Mouse (Mus musculus): ENCODE results near the gene Morn3. TPM values are rescaled to one million over a fixed set of nuclear protein-coding genes. Genes with fewer than 3 reads are reported as not detected.

The Morn3 gene
- total and polyA plus RNA-seq, 3 experiments, result not detected

GRCm38 (mm10) chr5:123038115-123038514 lies 8.7 kb downstream of the Morn3 start:
- Histone ChIP-seq H3K4me1 (ENCODE audit: insufficient read depth, low read depth, low read length) (peaks cover 29% of the 10 kb centered on the region), H3K9me3 (replicated peaks) (no peaks in the 10 kb centered on the region), H3K36me3 (replicated peaks) (no peaks in the 10 kb centered on the region), H3K4me3 (ENCODE audit: low read depth, low read length) (no peak overlapping the region), H3K27me3 (ENCODE audit: insufficient read depth, low read length) (peaks cover 13% of the 10 kb centered on the region)
- ATAC-seq (ENCODE audit: extremely low read depth, insufficient number of reproducible peaks, low FRiP score, poor library complexity, severe bottlenecking) (no peak), DNase-seq (ENCODE audit: low spot score) (no peak)
- no peak for TF ChIP-seq GATA2 (IDR thresholded peaks at IDR 0.05; ENCODE audit: borderline replicate concordance, low read depth, low read length)
- no peak for TF ChIP-seq GATA1 (IDR thresholded peaks at IDR 0.05; ENCODE audit: borderline replicate concordance, low read length)
- no peak for TF ChIP-seq POLR2AphosphoS5 (IDR thresholded peaks at IDR 0.05; ENCODE audit: insufficient replicate concordance, low read depth, low read length)
- TF ChIP-seq TAL1 (conservative IDR thresholded peaks at IDR 0.05; ENCODE audit: low read depth, low read length), result no peak
- no peak for TF ChIP-seq CTCF (IDR thresholded peaks at IDR 0.05; ENCODE audit: low read depth, low read length)

DNA sequence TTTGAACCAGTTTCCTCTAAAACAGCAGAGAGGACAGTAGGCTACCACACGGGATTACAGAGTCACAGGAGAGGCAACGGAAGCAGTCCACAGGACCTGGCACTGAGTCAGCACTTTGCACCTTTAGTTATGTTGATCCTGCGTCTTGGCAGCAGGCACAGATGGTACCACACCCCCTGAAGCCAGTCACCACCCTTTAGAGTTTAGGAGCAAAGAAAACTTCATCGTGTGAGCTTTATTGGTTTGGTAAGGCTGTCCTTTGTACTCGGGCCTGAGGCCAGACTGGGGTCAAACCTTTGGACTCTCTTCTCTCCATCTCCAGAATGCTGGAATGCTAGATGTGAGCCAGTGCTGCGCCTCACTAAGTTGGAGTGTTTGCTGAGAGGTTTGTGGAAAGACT lies 11.3 kb downstream of the Morn3 start:
- no peaks in the 10 kb centered on the region for H3K9me3 ChIP-seq (replicated peaks)
- H3K36me3 ChIP-seq (replicated peaks), result peaks cover 14% of the 10 kb centered on the region
- H3K27me3 ChIP-seq (ENCODE audit: insufficient read depth, low read length), result peaks cover 5% of the 10 kb centered on the region
- no peak for TF ChIP-seq CTCF (IDR thresholded peaks at IDR 0.05; ENCODE audit: low read depth, low read length)
- no peak for TF ChIP-seq GATA1 (IDR thresholded peaks at IDR 0.05; ENCODE audit: borderline replicate concordance, low read length)
- TF ChIP-seq TAL1 (conservative IDR thresholded peaks at IDR 0.05; ENCODE audit: low read depth, low read length), result no peak
- TF ChIP-seq POLR2AphosphoS5 (IDR thresholded peaks at IDR 0.05; ENCODE audit: insufficient replicate concordance, low read depth, low read length), result no peak
- no peak for TF ChIP-seq GATA2 (IDR thresholded peaks at IDR 0.05; ENCODE audit: borderline replicate concordance, low read depth, low read length)
- no peak for ATAC-seq (ENCODE audit: extremely low read depth, insufficient number of reproducible peaks, low FRiP score, poor library complexity, severe bottlenecking)
- no peak for DNase-seq (ENCODE audit: low spot score)
- no peak overlapping the region for H3K4me3 ChIP-seq (ENCODE audit: low read depth, low read length)
- H3K4me1 ChIP-seq (ENCODE audit: insufficient read depth, low read depth, low read length), result peaks cover 22% of the 10 kb centered on the region

DNA sequence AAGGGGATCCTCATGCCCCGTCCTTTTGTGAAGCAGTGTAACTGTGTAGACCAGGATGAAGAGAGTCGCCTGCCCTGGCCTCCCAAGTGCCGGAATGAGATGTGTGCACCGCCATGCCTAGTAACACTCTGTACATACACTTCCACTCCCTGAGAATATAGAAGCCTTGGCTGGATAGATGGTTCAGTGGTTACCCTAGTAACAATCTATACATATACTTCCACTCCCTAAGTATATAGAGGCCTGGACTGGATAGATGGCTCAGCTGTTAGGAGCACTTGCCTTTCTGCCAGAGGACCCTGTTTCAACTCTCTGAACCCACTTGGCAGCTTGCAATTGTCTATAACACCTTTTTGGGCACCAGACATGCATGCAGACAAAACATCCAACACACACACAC lies 11.7 kb downstream of the Morn3 start:
- no peak for TF ChIP-seq GATA2 (IDR thresholded peaks at IDR 0.05; ENCODE audit: borderline replicate concordance, low read depth, low read length)
- no peak for TF ChIP-seq GATA1 (IDR thresholded peaks at IDR 0.05; ENCODE audit: borderline replicate concordance, low read length)
- no peak for TF ChIP-seq POLR2AphosphoS5 (IDR thresholded peaks at IDR 0.05; ENCODE audit: insufficient replicate concordance, low read depth, low read length)
- TF ChIP-seq TAL1 (conservative IDR thresholded peaks at IDR 0.05; ENCODE audit: low read depth, low read length), result no peak
- no peak for TF ChIP-seq CTCF (IDR thresholded peaks at IDR 0.05; ENCODE audit: low read depth, low read length)
- DNase-seq (ENCODE audit: low spot score), result no peak
- Histone ChIP-seq H3K4me3 (ENCODE audit: low read depth, low read length) (no peak overlapping the region), H3K27me3 (ENCODE audit: insufficient read depth, low read length) (peaks cover 4% of the 10 kb centered on the region), H3K9me3 (replicated peaks) (no peaks in the 10 kb centered on the region), H3K4me1 (ENCODE audit: insufficient read depth, low read depth, low read length) (peaks cover 20% of the 10 kb centered on the region), H3K36me3 (replicated peaks) (peaks cover 18% of the 10 kb centered on the region)
- no peak for ATAC-seq (ENCODE audit: extremely low read depth, insufficient number of reproducible peaks, low FRiP score, poor library complexity, severe bottlenecking)

DNA sequence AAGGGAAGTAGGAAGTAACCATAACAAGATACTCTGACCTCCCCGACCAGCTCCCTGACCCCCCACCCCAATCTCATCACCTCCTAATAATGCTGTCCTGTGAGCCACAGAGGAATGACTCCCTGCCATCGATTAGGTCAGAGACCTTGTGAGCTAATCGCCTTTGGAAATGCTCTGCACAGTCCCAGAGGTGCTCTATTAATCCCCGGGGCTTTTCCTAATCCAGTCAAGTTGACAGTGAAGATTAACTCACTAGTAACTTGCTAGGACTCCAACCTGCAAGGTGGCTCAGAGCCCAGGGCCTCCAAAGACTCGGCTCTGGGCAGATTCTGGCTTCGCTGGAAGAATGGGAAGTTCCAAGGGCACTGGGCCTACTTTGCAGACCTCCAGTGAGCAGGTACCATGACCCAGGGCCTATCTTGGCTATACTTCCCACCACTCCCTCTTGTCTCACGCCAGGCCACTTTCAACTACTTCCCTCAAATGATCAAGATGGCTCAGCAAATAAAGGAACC lies 13.1 kb downstream of the Morn3 start:
- Histone ChIP-seq H3K4me3 (ENCODE audit: low read depth, low read length) (no peak overlapping the region), H3K36me3 (replicated peaks) (peaks cover 31% of the 10 kb centered on the region), H3K9me3 (replicated peaks) (no peaks in the 10 kb centered on the region), H3K4me1 (ENCODE audit: insufficient read depth, low read depth, low read length) (peaks cover 10% of the 10 kb centered on the region), H3K27me3 (ENCODE audit: insufficient read depth, low read length) (peaks cover 4% of the 10 kb centered on the region)
- no peak for DNase-seq (ENCODE audit: low spot score)
- ATAC-seq (ENCODE audit: extremely low read depth, insufficient number of reproducible peaks, low FRiP score, poor library complexity, severe bottlenecking), result no peak
- TF ChIP-seq GATA2 (IDR thresholded peaks at IDR 0.05; ENCODE audit: borderline replicate concordance, low read depth, low read length), result no peak
- TF ChIP-seq POLR2AphosphoS5 (IDR thresholded peaks at IDR 0.05; ENCODE audit: insufficient replicate concordance, low read depth, low read length), result no peak
- TF ChIP-seq CTCF (IDR thresholded peaks at IDR 0.05; ENCODE audit: low read depth, low read length), result no peak
- TF ChIP-seq TAL1 (conservative IDR thresholded peaks at IDR 0.05; ENCODE audit: low read depth, low read length), result no peak
- TF ChIP-seq GATA1 (IDR thresholded peaks at IDR 0.05; ENCODE audit: borderline replicate concordance, low read length), result no peak

GRCm38 (mm10) chr5:123031312-123031711 lies 15.5 kb downstream of the Morn3 start:
- no peak for TF ChIP-seq CTCF (IDR thresholded peaks at IDR 0.05; ENCODE audit: low read depth, low read length)
- TF ChIP-seq POLR2AphosphoS5 (IDR thresholded peaks at IDR 0.05; ENCODE audit: insufficient replicate concordance, low read depth, low read length), result no peak
- no peak for TF ChIP-seq GATA2 (IDR thresholded peaks at IDR 0.05; ENCODE audit: borderline replicate concordance, low read depth, low read length)
- TF ChIP-seq TAL1 (conservative IDR thresholded peaks at IDR 0.05; ENCODE audit: low read depth, low read length), result no peak
- no peak for TF ChIP-seq GATA1 (IDR thresholded peaks at IDR 0.05; ENCODE audit: borderline replicate concordance, low read length)
- H3K4me3 ChIP-seq (ENCODE audit: low read depth, low read length), result no peak overlapping the region
- H3K9me3 ChIP-seq (replicated peaks), result no peaks in the 10 kb centered on the region
- ATAC-seq (ENCODE audit: extremely low read depth, insufficient number of reproducible peaks, low FRiP score, poor library complexity, severe bottlenecking) (no peak), DNase-seq (ENCODE audit: low spot score) (no peak)
- peaks cover 18% of the 10 kb centered on the region for H3K4me1 ChIP-seq (ENCODE audit: insufficient read depth, low read depth, low read length)
- no peaks in the 10 kb centered on the region for H3K27me3 ChIP-seq (ENCODE audit: insufficient read depth, low read length)
- peaks cover 36% of the 10 kb centered on the region for H3K36me3 ChIP-seq (replicated peaks)

GRCm38 (mm10) chr5:123029729-123030128 lies 17.1 kb downstream of the Morn3 start:
- no peak for DNase-seq (ENCODE audit: low spot score)
- no peak for ATAC-seq (ENCODE audit: extremely low read depth, insufficient number of reproducible peaks, low FRiP score, poor library complexity, severe bottlenecking)
- no peak overlapping the region for H3K4me3 ChIP-seq (ENCODE audit: low read depth, low read length)
- H3K9me3 ChIP-seq (replicated peaks), result no peaks in the 10 kb centered on the region
- no peaks in the 10 kb centered on the region for H3K27me3 ChIP-seq (ENCODE audit: insufficient read depth, low read length)
- H3K36me3 ChIP-seq (replicated peaks), result peaks cover 43% of the 10 kb centered on the region
- TF ChIP-seq POLR2AphosphoS5 (IDR thresholded peaks at IDR 0.05; ENCODE audit: insufficient replicate concordance, low read depth, low read length) (no peak), CTCF (IDR thresholded peaks at IDR 0.05; ENCODE audit: low read depth, low read length) (no peak), GATA2 (IDR thresholded peaks at IDR 0.05; ENCODE audit: borderline replicate concordance, low read depth, low read length) (no peak), GATA1 (IDR thresholded peaks at IDR 0.05; ENCODE audit: borderline replicate concordance, low read length) (no peak), TAL1 (conservative IDR thresholded peaks at IDR 0.05; ENCODE audit: low read depth, low read length) (no peak)
- peaks cover 30% of the 10 kb centered on the region for H3K4me1 ChIP-seq (ENCODE audit: insufficient read depth, low read depth, low read length)

All from G1E (cell line).